Mouse (Mus musculus): Measurements from ENCODE around the gene Sh3yl1. TPM values are rescaled to one million over a fixed set of nuclear protein-coding genes. Genes with fewer than 3 reads are reported as not detected.

Gene Sh3yl1
- total and polyA plus RNA-seq, 3 experiments: 0.28 to 1.0 (median 0.59) TPM

DNA sequence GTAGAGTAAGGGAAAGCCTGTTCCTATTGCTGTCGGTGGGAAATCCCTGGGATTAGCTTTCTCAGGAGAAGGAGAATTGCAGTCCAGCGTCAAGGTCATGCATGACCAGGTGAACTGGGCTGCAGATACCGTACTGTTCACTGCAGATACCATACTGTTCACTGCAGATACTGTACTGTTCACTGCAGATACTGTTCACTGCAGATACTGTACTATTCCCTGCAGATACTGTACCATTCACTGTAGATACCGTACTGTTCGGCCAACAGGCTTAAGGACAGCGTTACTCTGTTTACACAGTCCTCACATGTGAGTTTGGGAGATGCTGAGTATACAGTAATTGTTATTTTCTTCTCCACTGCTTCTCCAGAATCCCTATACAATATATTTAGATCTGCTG is 16.7 kb downstream of the Sh3yl1 start:
- H3K9me3 ChIP-seq (replicated peaks; ENCODE audit: low read length): no peaks in the 10 kb centered on the region
- dilution Hi-C loops (cut with MboI; ENCODE audit: extremely low pct_ligation_motif_present, extremely low pct_unique_long_range_greater_than_20kb, low sequenced_read_pairs): no loop called here

DNA sequence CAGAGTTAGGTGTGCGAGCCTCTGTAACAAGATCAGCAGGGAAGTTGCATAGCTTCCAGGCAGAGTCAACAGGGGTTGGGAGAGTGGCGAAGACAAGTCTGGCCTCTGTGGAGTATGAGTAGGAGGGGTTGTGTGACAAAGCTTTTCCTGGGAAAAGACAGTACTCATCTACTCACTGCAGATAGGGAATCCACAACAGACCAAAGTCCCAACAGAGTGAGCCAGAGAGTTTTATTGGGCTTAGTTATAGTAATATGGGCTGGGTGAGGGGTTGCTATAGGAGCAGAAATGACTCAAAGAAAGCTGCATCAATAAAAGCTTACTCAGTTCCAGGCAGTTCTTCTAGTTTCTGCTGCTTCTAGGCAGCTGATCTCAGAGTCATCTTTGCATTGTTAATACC is 21.8 kb downstream of the Sh3yl1 start:
- TF ChIP-seq USF1 (IDR thresholded peaks at IDR 0.05; ENCODE audit: low read depth, low read length): no peak
- no peak for TF ChIP-seq ZC3H11A (IDR thresholded peaks at IDR 0.05; ENCODE audit: low read depth, low read length)
- TF ChIP-seq MAZ (IDR thresholded peaks at IDR 0.05; ENCODE audit: low read depth, low read length): no peak
- no peak for TF ChIP-seq POLR2A (IDR thresholded peaks at IDR 0.05; ENCODE audit: low read depth, low read length)
- no peak for TF ChIP-seq NELFE (IDR thresholded peaks at IDR 0.05; ENCODE audit: low read depth, low read length)
- no peak for TF ChIP-seq IRF4 (IDR thresholded peaks at IDR 0.05; ENCODE audit: low read depth, low read length)
- Histone ChIP-seq H3K4me3 (replicated peaks in 1 of 3; ENCODE audit: low read depth in 2 of 3, low read length in 2 of 3, poor library complexity in 1 of 3) (no peak overlapping the region), H3K4me2 (ENCODE audit: insufficient read depth, low read depth, poor library complexity, severe bottlenecking) (no peak overlapping the region), H3K79me2 (replicated peaks; ENCODE audit: control insufficient read depth, extremely low read depth, insufficient read depth, poor library complexity, severe bottlenecking) (no peaks in the 10 kb centered on the region), H3K27ac (ENCODE audit: insufficient read depth, low read depth) (no peak overlapping the region), H3K36me3 (replicated peaks in 1 of 2; ENCODE audit: control insufficient read depth in 1 of 2, insufficient read depth in 1 of 2, low read length in 1 of 2) (no peaks in the 10 kb centered on the region), H3K9me3 (replicated peaks; ENCODE audit: low read length) (no peaks in the 10 kb centered on the region), H3K27me3 (replicated peaks) (no peaks in the 10 kb centered on the region), H3K9ac (ENCODE audit: insufficient read depth, low read depth) (no peak overlapping the region), H3K4me1 (ENCODE audit: control insufficient read depth in 1 of 2, insufficient read depth in 2 of 2) (no peaks in the 10 kb centered on the region)
- dilution Hi-C loops (cut with MboI; ENCODE audit: extremely low pct_ligation_motif_present, extremely low pct_unique_long_range_greater_than_20kb, low sequenced_read_pairs) (no loop called here), in situ Hi-C loops (cut with MboI; ENCODE audit: low pct_ligation_motif_present, low pct_unique_long_range_greater_than_20kb, low sequenced_read_pairs) (no loop called here)
- DNase-seq (ENCODE audit: extremely low read depth): no peak

More for the DNA sequence above, 16.7 kb downstream of the Sh3yl1 start:
- no peak overlapping the region for H3K27ac ChIP-seq (ENCODE audit: insufficient read depth, low read depth)
- H3K36me3 ChIP-seq (replicated peaks in 1 of 2; ENCODE audit: control insufficient read depth in 1 of 2, insufficient read depth in 1 of 2, low read length in 1 of 2): no peaks in the 10 kb centered on the region
- H3K9ac ChIP-seq (ENCODE audit: insufficient read depth, low read depth): no peak overlapping the region
- TF ChIP-seq KAT2A (IDR thresholded peaks at IDR 0.05; ENCODE audit: insufficient replicate concordance, low read length): no peak
- no peak for TF ChIP-seq TCF12 (IDR thresholded peaks at IDR 0.05; ENCODE audit: low read depth, low read length)
- TF ChIP-seq ETS1 (conservative IDR thresholded peaks at IDR 0.05; ENCODE audit: low read depth, low read length): no peak
- no peak for TF ChIP-seq JUND (conservative IDR thresholded peaks at IDR 0.05; ENCODE audit: low read depth, low read length)
- no peak for TF ChIP-seq ELF1 (IDR thresholded peaks at IDR 0.05; ENCODE audit: low read depth, low read length)
- no peak for TF ChIP-seq CHD2 (IDR thresholded peaks at IDR 0.05; ENCODE audit: low read length)
- TF ChIP-seq POLR2AphosphoS2 (IDR thresholded peaks at IDR 0.05; ENCODE audit: low read depth, low read length): no peak
- TF ChIP-seq PAX5 (IDR thresholded peaks at IDR 0.05; ENCODE audit: low read length): no peak
- no peak for TF ChIP-seq MAZ (IDR thresholded peaks at IDR 0.05; ENCODE audit: low read depth, low read length)
- TF ChIP-seq E2F4 (IDR thresholded peaks at IDR 0.05; ENCODE audit: insufficient replicate concordance, low read depth, low read length): no peak
- no peak for TF ChIP-seq NRF1 (IDR thresholded peaks at IDR 0.05; ENCODE audit: low read depth, low read length)
- no peak for TF ChIP-seq UBTF (IDR thresholded peaks at IDR 0.05; ENCODE audit: low read depth, low read length)
- TF ChIP-seq CTCF (conservative IDR thresholded peaks at IDR 0.05 in 1 of 2, IDR thresholded peaks at IDR 0.05 in 1 of 2; ENCODE audit: low read depth in 2 of 2, low read length in 2 of 2): no peak
- TF ChIP-seq ZC3H11A (IDR thresholded peaks at IDR 0.05; ENCODE audit: low read depth, low read length): no peak
- no peaks in the 10 kb centered on the region for H3K4me1 ChIP-seq (ENCODE audit: control insufficient read depth in 1 of 2, insufficient read depth in 2 of 2)
- no peak overlapping the region for H3K4me3 ChIP-seq (replicated peaks in 1 of 3; ENCODE audit: low read depth in 2 of 3, low read length in 2 of 3, poor library complexity in 1 of 3)
- no peaks in the 10 kb centered on the region for H3K27me3 ChIP-seq (replicated peaks)
- in situ Hi-C loops (cut with MboI; ENCODE audit: low pct_ligation_motif_present, low pct_unique_long_range_greater_than_20kb, low sequenced_read_pairs): no loop called here
- no peak overlapping the region for H3K4me2 ChIP-seq (ENCODE audit: insufficient read depth, low read depth, poor library complexity, severe bottlenecking)
- no peak for DNase-seq (ENCODE audit: extremely low read depth)
- no peaks in the 10 kb centered on the region for H3K79me2 ChIP-seq (replicated peaks; ENCODE audit: control insufficient read depth, extremely low read depth, insufficient read depth, poor library complexity, severe bottlenecking)

All from CH12.LX (cell line).